Mouse (Mus musculus): ENCODE results near the gene Ccdc9.
"Not testable (repeated sequence)": the region's sequence is repeated elsewhere in the genome, so short reads cannot be mapped to it uniquely, and the experiment has no call there.

Gene Ccdc9

DNA sequence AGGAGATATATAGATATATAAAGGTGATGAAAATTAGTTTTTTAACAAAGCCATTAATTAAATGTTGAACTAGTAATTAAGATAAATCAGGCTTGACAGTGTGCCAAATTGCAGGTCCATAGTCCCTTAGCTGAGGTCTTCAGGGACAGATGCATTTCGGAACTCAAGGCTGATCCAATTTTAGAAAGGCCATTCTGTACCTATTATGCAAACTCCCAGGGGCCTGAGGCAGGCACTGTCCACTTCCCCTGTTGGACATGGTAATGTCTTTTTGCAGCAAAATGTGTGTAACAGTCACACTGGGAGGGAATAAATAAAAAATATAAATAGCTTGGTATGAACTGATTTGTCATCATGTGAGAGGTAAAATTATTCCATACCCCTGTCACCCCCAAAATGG is 15.5 kb downstream of the Ccdc9 start:
- no peak for DNase-seq (ENCODE audit: low spot score)

DNA sequence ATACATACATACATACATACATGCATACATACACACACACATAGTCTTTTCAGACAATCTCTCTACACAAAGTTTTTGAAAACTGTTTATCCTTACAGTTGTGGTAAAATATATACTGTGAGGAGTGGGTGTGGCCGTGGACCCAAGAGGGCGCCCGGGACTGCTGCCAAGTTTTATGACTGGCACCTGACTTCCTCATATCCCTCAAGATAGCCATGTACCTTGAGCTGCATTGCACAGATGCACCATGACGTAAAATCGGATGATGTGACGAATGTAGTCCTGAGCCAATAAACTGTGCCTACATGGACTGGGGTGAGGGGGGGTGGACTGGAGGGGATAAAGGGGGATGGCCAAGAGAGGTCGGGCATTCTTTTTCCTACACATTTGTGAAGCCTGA is 20.0 kb downstream of the Ccdc9 start:
- DNase-seq (ENCODE audit: low spot score): not testable (repeated sequence)

- no peak for DNase-seq (ENCODE audit: low spot score)
Measured at GRCm38 (mm10) chr7:16265856-16266255, 20.7 kb downstream of the Ccdc9 start.

- no peak for DNase-seq (ENCODE audit: low spot score)
Measured at GRCm38 (mm10) chr7:16263843-16264242, 22.8 kb downstream of the Ccdc9 start.

DNA sequence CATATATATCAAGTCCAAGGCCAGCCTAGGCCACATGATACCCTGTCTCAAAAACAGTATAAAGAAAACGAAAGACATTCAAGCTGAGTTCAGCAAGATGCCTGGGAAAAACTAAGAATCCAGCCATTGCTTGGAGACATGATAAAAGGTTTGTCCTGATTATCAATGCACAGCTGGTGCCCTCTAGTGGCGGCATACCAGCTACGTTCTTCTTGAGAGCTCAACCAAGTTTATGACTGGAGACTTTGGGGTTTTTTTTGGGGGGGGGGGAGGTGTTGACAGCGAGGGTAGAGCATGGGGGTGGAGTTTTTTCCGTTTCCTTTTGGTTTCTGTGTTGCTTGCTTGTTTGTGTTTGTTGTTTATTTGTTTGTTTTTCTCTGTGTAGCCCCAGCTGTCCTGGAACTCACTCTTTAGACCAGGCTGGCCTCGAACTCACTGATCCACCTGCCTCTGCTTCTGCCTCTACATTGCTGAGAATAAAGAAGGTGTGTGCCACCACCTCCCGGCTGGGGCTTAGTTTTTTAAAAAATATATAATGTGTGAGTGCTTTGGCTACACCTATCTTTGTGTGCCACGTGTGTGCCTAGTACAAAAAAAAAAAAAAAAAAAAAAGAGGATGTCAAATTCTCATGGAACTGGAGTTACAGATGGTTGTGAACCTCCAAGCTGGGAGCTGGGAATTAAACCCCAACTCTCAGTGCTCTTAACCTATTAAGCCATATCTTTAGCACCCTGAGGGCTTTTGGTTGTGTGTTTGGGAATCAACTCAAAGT is 23.4 kb downstream of the Ccdc9 start:
- peak; percentile 75 for DNase-seq (ENCODE audit: low spot score)

DNA sequence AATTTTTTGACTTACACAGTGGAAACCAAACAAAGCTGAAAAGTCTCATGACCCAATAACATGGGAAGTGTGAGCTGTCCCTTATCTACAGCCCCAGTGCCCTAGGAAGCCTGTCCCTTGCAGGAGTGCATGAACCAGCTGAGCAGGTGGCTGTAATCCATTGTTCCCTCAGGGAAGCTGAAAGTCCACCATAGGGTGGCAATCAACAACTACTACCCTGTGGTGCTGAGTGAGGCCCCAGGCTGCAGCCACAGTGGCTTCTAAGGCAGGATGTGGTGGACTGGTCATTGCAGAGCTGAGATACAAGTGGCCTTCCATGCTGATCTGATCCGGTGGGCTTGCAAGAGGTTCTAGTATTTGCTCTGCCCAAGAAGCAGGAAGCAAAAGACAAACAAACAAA is 25.5 kb downstream of the Ccdc9 start:
- DNase-seq (ENCODE audit: low spot score): no peak

DNA sequence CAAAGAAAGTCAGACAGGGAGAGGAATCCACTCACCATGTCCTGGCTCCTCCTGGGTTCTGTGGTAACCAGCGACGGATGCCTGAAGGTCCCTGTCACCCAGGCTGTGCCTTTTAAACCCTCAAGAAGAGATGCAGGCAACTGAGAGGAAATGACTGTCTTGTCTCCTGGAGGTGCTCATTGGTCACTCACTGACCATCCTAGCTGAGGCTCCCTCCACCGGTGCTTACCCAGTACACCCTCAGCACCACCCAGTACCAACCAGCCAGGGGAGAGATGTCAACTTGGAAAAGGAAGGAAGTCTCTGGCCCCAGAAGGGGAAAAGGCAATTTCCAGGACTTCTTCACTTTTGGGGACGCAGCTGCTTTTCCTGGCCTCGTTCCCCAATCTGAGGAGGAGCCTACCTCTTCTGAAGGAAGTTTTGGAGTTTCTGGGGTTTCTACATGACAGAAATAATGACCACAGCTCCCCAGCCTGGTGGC is 27.4 kb downstream of the Ccdc9 start, which contains the start of gene C5ar1:
Gene C5ar1 (minus strand): TSS at position 431 of the 481 bp plus-strand sequence.
- DNase-seq (ENCODE audit: low spot score): no peak

DNA sequence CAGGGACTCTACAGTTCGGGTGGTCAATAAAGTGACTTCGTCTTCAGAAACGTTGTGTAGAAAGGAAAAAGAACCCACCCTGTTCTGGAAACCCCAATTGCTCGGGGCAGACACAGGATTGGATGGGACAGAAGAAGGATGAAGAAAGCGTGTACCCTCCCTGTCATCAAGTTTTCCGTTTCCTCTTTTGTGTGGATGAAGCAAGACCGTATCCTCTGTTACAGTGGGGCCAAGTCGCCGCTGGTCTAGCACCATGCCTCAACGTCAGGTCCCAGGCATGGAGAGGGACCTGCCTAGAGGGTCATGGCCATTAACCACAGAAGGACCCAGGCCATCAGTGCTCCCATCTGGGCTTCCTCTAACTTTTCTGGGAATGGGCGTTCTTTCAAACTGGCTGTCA is 28.8 kb downstream of the Ccdc9 start:
- no peak for DNase-seq (ENCODE audit: low spot score)

DNA sequence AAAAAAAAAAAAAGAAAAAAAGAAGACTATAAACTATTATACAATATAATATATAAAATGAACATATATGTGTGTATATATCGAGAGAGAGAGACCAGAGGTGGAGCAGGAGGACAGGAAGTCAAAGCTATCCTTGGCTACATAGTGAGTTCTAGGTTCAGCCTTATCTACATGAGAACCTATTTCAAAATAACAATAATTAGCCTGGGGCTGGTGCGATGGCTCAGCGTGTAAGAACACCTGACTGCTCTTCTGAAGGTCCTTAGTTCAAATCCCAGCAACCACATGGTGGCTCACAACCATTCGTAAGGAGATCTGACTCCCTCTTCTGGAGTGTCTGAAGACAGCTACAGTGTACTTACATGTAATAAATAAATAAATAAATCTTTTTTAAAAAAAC is 30.6 kb downstream of the Ccdc9 start:
- not testable (repeated sequence) for DNase-seq (ENCODE audit: low spot score)

GRCm38 (mm10) chr7:16254195-16254594 is 32.4 kb downstream of the Ccdc9 start:
- no peak for DNase-seq (ENCODE audit: low spot score)

DNA sequence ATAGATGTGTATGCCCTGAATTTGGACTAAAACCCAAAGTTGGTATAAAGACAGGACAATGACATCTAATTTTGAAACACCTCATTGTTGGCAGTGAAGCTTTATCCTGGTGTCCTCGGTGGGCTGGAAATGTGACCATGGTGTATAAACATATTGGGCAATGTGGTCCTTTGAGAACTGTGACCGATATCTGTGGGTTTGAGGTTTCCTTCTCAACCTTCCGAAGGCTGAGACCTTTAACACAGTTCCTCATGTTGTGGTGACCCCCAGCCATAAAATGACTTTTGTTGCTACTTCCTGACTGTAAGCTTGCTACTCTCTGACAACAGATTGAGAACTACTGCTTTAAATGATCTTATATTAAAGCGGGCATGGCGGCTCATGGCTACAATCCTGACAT is 35.9 kb downstream of the Ccdc9 start:
- no peak for DNase-seq (ENCODE audit: low spot score)

- DNase-seq (ENCODE audit: low spot score): no peak
Measured at GRCm38 (mm10) chr7:16245958-16246357, 40.6 kb downstream of the Ccdc9 start.

DNA sequence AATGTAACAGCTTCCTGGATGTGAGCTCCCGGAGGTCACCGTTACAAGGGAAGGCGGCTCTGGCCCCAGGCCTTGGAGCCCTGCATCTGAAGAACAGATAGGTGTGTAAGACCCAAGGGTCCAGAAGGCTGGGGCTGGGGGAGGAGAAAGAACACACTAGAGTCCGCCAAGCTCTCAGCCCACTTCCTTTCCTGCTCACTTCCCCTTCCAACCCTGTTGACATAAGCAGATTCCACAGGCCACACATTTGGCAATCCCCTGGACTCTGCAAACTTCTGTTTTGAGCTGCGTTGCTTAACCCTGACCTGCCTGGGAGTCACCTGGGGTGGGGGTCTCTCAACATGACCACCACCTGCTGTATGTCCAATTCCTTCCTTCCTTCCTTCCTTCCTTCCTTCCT is 42.5 kb downstream of the Ccdc9 start, which contains the start of gene C5ar2:
Gene C5ar2 (minus strand): TSS at position 88 of the 400 bp plus-strand sequence.
- DNase-seq (ENCODE audit: low spot score): no peak

- no peak for DNase-seq (ENCODE audit: low spot score)
Measured at GRCm38 (mm10) chr7:16242198-16242597, 44.4 kb downstream of the Ccdc9 start.

- DNase-seq (ENCODE audit: low spot score): no peak
Measured at GRCm38 (mm10) chr7:16241787-16242186, 44.8 kb downstream of the Ccdc9 start.

GRCm38 (mm10) chr7:16240978-16241303 is 45.7 kb downstream of the Ccdc9 start:
- DNase-seq (ENCODE audit: low spot score): no peak

- no peak for DNase-seq (ENCODE audit: low spot score)
Measured at GRCm38 (mm10) chr7:16240281-16240977, 46.2 kb downstream of the Ccdc9 start.

DNA sequence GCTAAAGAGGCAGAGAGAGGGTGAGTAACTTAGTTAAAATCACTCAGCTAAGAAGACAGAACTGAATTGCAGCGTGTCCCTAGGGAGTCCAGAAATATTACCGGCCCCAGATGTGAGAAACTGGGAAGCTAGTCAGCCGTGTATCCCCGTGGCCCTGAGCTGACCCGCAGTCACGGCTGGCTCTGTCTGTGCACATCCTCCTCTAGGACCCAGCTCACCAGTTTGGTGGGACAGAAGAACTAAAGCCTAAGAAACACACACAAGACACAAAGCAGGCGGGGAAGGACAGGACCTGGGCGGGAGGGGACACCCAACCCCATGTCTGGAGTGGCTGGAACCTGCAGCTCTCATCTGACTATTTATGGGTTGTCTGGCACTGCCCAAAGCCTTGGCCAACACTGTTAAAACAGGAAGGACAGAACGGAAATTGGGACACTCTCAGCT is 47.0 kb downstream of the Ccdc9 start:
- DNase-seq (ENCODE audit: low spot score): no peak

DNA sequence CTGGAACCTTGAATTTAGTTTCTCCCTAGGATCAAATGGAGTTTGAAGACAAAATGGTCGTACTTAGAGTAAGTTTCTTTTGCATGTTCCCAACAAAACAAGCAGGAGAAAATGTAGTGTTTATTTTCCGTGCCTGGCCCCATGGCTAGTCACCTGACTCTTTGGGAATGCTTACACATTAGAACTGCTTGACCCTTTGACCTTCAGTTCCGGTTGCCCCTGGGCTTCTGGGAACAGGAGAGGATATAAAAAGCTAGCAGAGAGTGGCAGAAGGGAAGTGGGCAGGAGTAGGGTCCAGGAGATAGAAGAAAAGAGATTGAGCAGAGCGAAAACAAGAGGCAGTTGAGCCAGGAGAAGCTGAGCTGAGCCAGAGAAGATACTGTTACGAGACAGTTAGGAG is 56.7 kb downstream of the Ccdc9 start:
- no peak for DNase-seq (ENCODE audit: low spot score)

All from T-cell, adult 2 months (primary cell).